Mouse (Mus musculus) frontal cortex, postnatal 14 days (tissue): ENCODE measurements at regions not wholly inside any gene's neighbourhood (a gene's known extent, or its start where the extent isn't known, plus 50 kb on each side); places are given as distances from the start of the nearest gene placed in this dataset.

Experiments
- DNase-seq, 2 experiments: peaks; one replicate each; pipeline ENCODE4 v3.0.0; 2022; ENCODE audit warnings: low spot score in 2 of 2

- DNase-seq: no peak
Observed at GRCm38 (mm10) chr10:44646615-44647014, 118.3 kb upstream of the Prdm1 start.

- no peak for DNase-seq
Observed at GRCm38 (mm10) chr10:44641616-44642015, 113.3 kb upstream of the Prdm1 start.

DNA sequence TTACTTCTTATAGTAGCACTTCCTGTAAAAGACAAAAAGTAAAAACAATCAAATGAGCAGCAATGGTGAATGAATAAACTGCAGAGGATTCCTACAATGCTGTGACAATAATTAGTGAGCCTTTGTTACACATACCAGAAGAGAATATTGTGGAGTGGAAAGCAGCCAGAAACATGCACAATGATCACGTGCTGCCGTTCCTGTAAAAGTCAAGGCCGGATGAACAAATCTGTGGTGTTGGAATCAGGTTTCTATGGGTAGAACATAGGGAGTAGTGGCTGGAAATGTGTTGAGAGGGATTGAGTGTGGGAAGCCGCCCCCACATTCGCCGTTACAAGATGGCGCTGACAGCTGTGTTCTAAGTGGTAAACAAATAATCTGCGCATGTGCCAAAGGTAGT lies 112.3 kb upstream of the Prdm1 start:
- no peak for DNase-seq

DNA sequence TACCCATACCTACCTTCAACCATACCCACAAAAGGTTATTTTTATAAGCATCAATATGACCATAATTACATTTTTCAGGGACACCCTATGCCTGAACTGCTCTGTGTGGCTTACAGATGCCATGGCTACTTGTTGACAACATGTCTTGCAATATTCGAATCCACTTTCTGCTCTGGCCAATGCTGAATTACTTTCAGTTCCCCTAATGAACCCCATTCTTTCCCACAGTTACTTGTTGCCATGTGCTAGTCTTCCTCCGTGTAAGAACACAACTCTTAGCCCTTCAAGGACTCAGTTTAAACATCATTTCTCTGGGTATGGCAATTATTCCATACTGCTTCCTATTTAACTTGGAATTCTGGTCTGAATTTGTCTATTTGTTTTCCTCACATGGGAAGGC lies 110.4 kb upstream of the Prdm1 start:
- no peak for DNase-seq

DNA sequence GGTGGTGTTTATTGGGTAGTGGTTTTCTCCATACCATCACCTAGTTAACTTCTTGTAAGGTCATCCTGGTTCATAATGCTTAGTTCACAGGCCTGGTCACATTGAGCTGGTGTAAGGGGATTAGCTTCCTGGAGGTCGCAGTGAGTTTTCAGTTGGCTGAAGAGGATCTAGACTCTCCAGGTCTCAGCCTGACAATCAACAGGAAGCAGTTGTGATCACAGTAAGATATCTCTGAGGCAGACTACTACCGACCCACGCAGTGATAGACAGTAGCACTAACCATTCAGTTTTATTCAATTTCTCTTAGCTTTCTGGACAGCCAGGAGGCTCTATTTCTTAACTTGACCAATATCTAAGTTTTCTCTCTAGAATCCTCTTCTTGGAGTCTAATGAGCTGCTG lies 108.5 kb upstream of the Prdm1 start:
- DNase-seq: no peak

- DNase-seq: no peak
Observed at GRCm38 (mm10) chr10:44636061-44636460, 107.8 kb upstream of the Prdm1 start.

DNA sequence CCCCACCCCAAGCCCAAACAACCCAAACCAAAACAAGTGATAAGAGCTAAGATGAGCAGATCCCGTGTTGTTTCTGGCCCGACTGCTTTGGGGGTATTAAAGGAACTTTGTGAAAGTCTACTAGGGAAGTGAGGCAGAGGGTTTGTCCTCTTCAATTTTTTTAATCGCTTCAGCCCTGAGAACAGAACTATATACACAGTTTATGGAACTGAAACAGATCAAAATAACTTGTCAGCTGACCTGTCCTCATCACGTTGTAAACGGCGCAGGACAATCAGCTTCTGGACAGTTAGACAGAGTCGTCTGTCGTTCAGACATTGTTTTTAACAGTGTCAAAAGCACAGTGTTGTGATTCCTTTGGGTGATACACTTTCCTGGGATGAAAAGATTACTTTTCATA lies 103.3 kb upstream of the Prdm1 start:
- DNase-seq: no peak

DNA sequence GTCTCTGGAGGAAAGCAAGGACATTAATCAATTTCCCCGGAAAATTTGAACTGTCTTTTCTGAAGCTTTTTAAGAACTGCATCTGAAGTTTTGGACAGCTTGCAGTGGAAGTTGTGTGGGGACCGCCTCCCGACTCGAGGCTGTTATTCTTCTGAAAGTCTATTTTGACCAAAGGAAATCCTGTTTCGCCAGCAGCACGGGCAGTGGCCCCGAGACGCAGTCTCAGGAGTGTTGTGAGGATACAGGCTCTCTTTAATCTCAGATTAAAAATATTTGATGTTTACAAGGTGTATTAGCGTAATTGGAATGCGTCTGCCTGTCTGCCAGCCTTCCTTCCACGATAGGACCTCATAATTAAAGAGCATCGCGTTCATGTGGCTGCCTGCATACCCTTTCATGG lies 102.2 kb upstream of the Prdm1 start:
- no peak for DNase-seq

DNA sequence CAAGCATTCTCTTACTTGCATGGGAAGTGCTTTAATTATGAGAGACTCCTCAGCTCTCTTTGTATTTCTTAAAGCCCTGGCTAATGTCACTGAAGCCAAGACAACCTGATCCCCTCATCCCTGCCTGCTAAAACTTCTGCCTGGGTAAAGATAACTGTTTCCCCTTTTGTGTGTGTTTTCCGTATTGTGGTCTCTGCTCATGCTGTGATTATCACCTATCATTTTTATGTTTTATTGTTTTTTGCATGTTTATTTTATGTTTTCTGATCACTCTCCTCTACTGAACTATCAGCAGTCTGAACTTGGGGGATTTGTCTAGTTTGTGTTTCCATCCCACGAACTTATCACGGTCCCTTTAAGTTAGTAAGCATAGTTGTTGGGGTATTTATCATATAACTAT lies 100.1 kb upstream of the Prdm1 start:
- DNase-seq: no peak

DNA sequence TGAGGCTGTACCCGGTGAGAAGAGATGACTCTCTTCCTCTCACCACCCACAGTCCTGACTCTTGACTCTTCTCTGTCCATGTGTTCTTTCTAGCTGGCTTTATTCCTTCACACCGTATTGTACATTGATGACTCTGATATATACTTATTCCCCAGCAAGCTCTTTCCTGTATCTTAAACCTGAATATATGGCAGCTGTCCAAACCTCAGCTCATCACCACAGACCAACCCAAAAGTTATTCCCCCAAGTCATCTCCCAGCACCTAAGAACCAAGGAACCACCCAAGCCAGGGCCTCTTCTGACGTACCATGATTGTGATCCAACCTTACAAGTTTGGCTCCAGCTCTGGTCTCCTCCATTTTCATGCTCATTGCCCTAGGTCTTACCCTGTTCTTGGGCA lies 99.1 kb upstream of the Prdm1 start:
- no peak for DNase-seq

- DNase-seq: no peak
Observed at GRCm38 (mm10) chr10:44625521-44625920, 97.2 kb upstream of the Prdm1 start.

- DNase-seq: no peak
Observed at GRCm38 (mm10) chr10:44615586-44615985, 87.3 kb upstream of the Prdm1 start.

GRCm38 (mm10) chr10:44612571-44612970 lies 84.3 kb upstream of the Prdm1 start:
- no peak for DNase-seq

DNA sequence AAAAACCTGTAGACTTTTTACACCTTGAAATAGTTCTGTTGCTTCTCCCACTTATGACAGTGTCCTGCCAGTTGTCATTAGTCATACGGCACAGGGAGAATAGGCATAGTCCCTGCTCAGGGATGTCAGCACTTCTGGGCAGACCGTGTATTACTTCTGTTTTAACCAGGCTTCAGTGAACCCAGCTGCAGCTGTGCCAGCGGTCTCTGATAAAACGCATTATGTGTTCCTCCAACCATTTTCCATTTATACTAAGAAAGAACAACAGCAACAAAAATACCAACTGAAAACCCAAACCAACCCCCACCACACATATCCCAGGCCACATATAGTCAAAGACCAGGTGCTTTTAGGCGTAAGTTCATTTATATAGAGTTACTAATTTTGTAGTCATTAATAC lies 83.1 kb upstream of the Prdm1 start:
- DNase-seq: no peak

GRCm38 (mm10) chr10:44609187-44609586 lies 80.9 kb upstream of the Prdm1 start:
- DNase-seq: no peak

- no peak for DNase-seq
Observed at GRCm38 (mm10) chr10:44607334-44607851, 79.1 kb upstream of the Prdm1 start.

DNA sequence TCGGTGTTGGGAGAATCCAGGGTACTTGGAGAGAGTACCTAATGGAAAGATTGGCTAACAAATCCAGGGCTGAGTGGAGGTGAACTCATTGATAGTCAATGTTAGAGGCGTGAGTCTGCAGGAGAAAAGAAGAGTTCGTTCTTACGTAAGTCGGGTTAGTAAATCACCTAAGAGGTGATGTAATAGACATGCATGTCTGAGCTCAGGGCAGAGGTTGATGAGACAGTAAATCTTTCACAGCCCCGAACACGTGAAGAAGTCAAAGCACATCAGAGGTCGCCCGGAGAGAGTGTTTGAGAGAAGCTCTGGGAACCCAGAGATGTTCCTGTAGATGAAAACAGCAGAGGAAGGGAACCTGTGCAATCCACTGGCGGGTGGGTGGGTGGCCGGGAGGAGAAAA lies 76.2 kb upstream of the Prdm1 start:
- DNase-seq: no peak

DNA sequence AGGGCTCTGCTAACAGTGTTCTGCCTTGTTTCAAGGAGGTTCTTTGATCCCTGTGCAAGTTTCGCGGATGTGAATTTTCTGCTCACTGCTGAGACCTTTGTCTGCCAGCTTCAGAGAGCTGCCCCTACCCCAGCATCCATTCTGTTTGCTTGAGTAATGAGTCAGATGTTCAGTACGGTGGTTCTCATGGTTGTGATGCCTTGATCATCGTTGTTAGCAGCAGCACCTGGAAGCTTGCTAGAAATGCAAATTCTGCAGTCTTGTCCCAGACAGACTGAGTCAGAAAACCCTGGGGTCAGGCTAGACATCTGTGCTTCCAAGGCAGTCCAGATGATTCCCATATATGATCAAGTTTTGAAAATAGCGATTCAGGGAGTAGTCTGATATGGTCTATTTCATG lies 75.2 kb upstream of the Prdm1 start:
- no peak for DNase-seq

- no peak for DNase-seq
Observed at GRCm38 (mm10) chr10:44601550-44601949, 73.2 kb upstream of the Prdm1 start.

DNA sequence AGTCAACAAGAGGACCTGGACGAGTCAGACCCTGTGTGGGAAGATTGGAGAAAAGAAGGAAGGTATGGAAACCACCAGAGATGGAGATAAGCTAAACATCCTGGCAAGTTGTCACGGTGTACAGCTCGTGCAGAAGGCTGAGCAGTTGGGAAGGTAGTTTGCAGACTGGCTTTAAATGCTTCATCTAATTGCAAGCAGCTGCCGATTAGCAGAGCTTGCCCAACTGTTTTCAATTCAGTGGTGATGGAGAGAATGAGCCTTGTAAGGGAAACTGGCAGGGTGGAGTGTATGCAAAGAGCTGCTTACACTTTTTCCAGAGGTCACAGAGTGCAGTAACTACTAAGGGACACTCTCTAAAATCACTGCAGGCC lies 71.6 kb upstream of the Prdm1 start:
- no peak for DNase-seq

- no peak for DNase-seq
Observed at GRCm38 (mm10) chr10:44599331-44599963, 71.1 kb upstream of the Prdm1 start.

DNA sequence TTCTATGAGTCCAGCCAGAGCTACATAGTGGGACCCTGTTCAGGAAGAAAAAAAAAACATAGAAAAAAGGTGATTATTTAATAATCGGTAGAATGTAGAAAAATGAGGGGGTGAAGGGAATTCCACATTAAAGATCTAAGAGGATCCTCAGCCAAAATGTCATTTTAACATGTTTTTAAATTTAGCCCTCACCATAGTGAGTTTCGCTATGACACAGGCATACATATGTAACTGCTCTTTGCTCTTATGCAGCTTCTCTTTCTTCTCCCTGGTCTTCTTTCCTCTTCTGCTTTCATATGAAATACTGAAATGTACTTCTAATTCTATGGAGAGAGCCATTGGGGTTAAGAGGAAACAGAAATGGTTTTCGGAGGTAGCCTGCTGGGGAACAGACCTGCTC lies 70.3 kb upstream of the Prdm1 start:
- DNase-seq: no peak

DNA sequence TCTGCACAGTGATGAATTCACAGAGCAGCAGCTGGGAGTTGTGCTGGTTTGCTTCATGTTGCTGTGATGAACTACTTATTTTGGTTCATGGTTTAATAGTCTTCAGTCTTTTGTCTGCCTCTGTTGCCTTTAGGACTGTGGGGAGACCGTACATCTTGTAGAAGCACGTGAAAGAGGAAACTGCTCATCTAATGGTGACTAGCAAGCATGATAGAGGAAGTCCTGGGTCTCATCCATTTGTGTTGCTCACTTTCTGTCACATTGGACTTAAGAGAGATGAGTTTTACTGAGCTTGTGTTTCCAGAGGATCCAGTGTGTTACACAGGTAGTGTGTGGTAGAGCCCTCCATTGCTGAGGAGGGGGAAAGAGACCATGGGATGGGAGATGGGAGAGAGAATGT lies 67.6 kb upstream of the Prdm1 start:
- no peak for DNase-seq

- no peak for DNase-seq
Observed at GRCm38 (mm10) chr10:44589842-44590241, 61.5 kb upstream of the Prdm1 start.
